Mouse (Mus musculus): ENCODE measurements around the gene Farp1. TPM values are rescaled to one million over a fixed set of nuclear protein-coding genes. Genes with fewer than 3 reads are reported as not detected.

Gene Farp1
- polyA plus RNA-seq, 1 experiment from 2014 or later: 22.5 TPM

GRCm38 (mm10) chr14:121311083-121311482 lies 276.1 kb downstream of the Farp1 start:
- Histone ChIP-seq H3K27ac (no peak overlapping the region), H3K27me3 (no peaks in the 10 kb centered on the region), H3K9ac (replicated peaks) (no peak overlapping the region), H3K4me1 (replicated peaks) (peaks cover 14% of the 10 kb centered on the region), H3K4me3 (replicated peaks) (no peak overlapping the region), H3K36me3 (0 out of 2 replicates have a peak, but pooled peaks cover 4% of the 10 kb centered on the region), H3K4me2 (replicated peaks) (no peak overlapping the region), H3K9me3 (no peaks in the 10 kb centered on the region)
- no peak for ATAC-seq
- WGBS: 94% methylated on average over 2 of the region's 2 CpGs

- ATAC-seq: no peak
- H3K4me3 ChIP-seq (replicated peaks): no peak overlapping the region
- peaks cover 28% of the 10 kb centered on the region for H3K4me1 ChIP-seq (replicated peaks)
- H3K27me3 ChIP-seq: no peaks in the 10 kb centered on the region
- no peaks in the 10 kb centered on the region for H3K36me3 ChIP-seq
- no peaks in the 10 kb centered on the region for H3K9me3 ChIP-seq
- WGBS: 97% methylated on average over 10 of the region's 10 CpGs
- H3K4me2 ChIP-seq (replicated peaks): no peak overlapping the region
- H3K27ac ChIP-seq: no peak overlapping the region
- H3K9ac ChIP-seq (replicated peaks): no peak overlapping the region
Observed at GRCm38 (mm10) chr14:121313283-121313682, 278.3 kb downstream of the Farp1 start.

- H3K4me3 ChIP-seq (replicated peaks): no peak overlapping the region
- WGBS: 76% methylated on average over 3 of the region's 3 CpGs
- H3K9ac ChIP-seq (replicated peaks): no peak overlapping the region
- no peaks in the 10 kb centered on the region for H3K27me3 ChIP-seq
- H3K4me1 ChIP-seq (replicated peaks): peaks cover 28% of the 10 kb centered on the region
- no peak overlapping the region for H3K4me2 ChIP-seq (replicated peaks)
- no peaks in the 10 kb centered on the region for H3K9me3 ChIP-seq
- H3K27ac ChIP-seq: no peak overlapping the region
- no peak for ATAC-seq
- no peaks in the 10 kb centered on the region for H3K36me3 ChIP-seq
Observed at GRCm38 (mm10) chr14:121314934-121315333, 279.9 kb downstream of the Farp1 start.

GRCm38 (mm10) chr14:121316136-121316535 lies 281.1 kb downstream of the Farp1 start:
- no peak for ATAC-seq
- 55% methylated on average over 5 of the region's 5 CpGs for WGBS
- no peak overlapping the region for H3K4me3 ChIP-seq (replicated peaks)
- H3K9ac ChIP-seq (replicated peaks): no peak overlapping the region
- no peak overlapping the region for H3K4me2 ChIP-seq (replicated peaks)
- peaks cover 28% of the 10 kb centered on the region for H3K4me1 ChIP-seq (replicated peaks)
- no peaks in the 10 kb centered on the region for H3K36me3 ChIP-seq
- H3K27ac ChIP-seq: no peak overlapping the region
- no peaks in the 10 kb centered on the region for H3K27me3 ChIP-seq
- H3K9me3 ChIP-seq: 0 out of 2 replicates have a peak, but pooled peaks cover 2% of the 10 kb centered on the region

GRCm38 (mm10) chr14:121316631-121317311 lies 281.8 kb downstream of the Farp1 start:
- no peaks in the 10 kb centered on the region for H3K27me3 ChIP-seq
- H3K4me2 ChIP-seq (replicated peaks): no peak overlapping the region
- no peak overlapping the region for H3K9ac ChIP-seq (replicated peaks)
- no peaks in the 10 kb centered on the region for H3K36me3 ChIP-seq
- H3K4me3 ChIP-seq (replicated peaks): no peak overlapping the region
- H3K4me1 ChIP-seq (replicated peaks): peaks cover 28% of the 10 kb centered on the region
- H3K9me3 ChIP-seq: 0 out of 2 replicates have a peak, but pooled peaks cover 2% of the 10 kb centered on the region
- WGBS: 78% methylated on average over 13 of the region's 13 CpGs
- no peak overlapping the region for H3K27ac ChIP-seq
- ATAC-seq: peak; percentile 25; the same call in 1 of the 2 replicates

GRCm38 (mm10) chr14:121317312-121317671 lies 282.3 kb downstream of the Farp1 start:
- H3K4me1 ChIP-seq (replicated peaks): peaks cover 28% of the 10 kb centered on the region
- ATAC-seq: peak; percentile 18; the same call in 1 of the 2 replicates
- no peak overlapping the region for H3K27ac ChIP-seq
- H3K36me3 ChIP-seq: no peaks in the 10 kb centered on the region
- no peak overlapping the region for H3K4me3 ChIP-seq (replicated peaks)
- WGBS: 82% methylated on average over 3 of the region's 3 CpGs
- no peak overlapping the region for H3K4me2 ChIP-seq (replicated peaks)
- H3K9ac ChIP-seq (replicated peaks): no peak overlapping the region
- H3K27me3 ChIP-seq: no peaks in the 10 kb centered on the region
- 0 out of 2 replicates have a peak, but pooled peaks cover 2% of the 10 kb centered on the region for H3K9me3 ChIP-seq

GRCm38 (mm10) chr14:121318382-121318781 lies 283.4 kb downstream of the Farp1 start:
- Histone ChIP-seq H3K9me3 (0 out of 2 replicates have a peak, but pooled peaks cover 2% of the 10 kb centered on the region), H3K4me1 (replicated peaks) (peaks cover 28% of the 10 kb centered on the region), H3K27ac (no peak overlapping the region), H3K9ac (replicated peaks) (no peak overlapping the region), H3K36me3 (no peaks in the 10 kb centered on the region), H3K27me3 (no peaks in the 10 kb centered on the region), H3K4me3 (replicated peaks) (no peak overlapping the region), H3K4me2 (replicated peaks) (no peak overlapping the region)
- 83% methylated on average over 5 of the region's 5 CpGs for WGBS
- ATAC-seq: no peak

GRCm38 (mm10) chr14:121322150-121322549 lies 287.1 kb downstream of the Farp1 start:
- Histone ChIP-seq H3K36me3 (no peaks in the 10 kb centered on the region), H3K9me3 (0 out of 2 replicates have a peak, but pooled peaks cover 2% of the 10 kb centered on the region), H3K9ac (replicated peaks) (no peak overlapping the region), H3K4me2 (replicated peaks) (no peak overlapping the region), H3K27me3 (no peaks in the 10 kb centered on the region), H3K4me3 (replicated peaks) (no peak overlapping the region), H3K4me1 (replicated peaks) (peaks cover 6% of the 10 kb centered on the region), H3K27ac (no peak overlapping the region)
- ATAC-seq: no peak
- WGBS: 89% methylated on average over 5 of the region's 5 CpGs

GRCm38 (mm10) chr14:121322641-121323040 lies 287.6 kb downstream of the Farp1 start:
- no peak overlapping the region for H3K4me2 ChIP-seq (replicated peaks)
- H3K9me3 ChIP-seq: 0 out of 2 replicates have a peak, but pooled peaks cover 2% of the 10 kb centered on the region
- H3K27me3 ChIP-seq: no peaks in the 10 kb centered on the region
- H3K27ac ChIP-seq: no peak overlapping the region
- 0 out of 2 replicates have a peak, but pooled peaks cover 3% of the 10 kb centered on the region for H3K4me1 ChIP-seq (replicated peaks)
- no peaks in the 10 kb centered on the region for H3K36me3 ChIP-seq
- 87% methylated on average over 7 of the region's 7 CpGs for WGBS
- ATAC-seq: no peak
- H3K4me3 ChIP-seq (replicated peaks): no peak overlapping the region
- no peak overlapping the region for H3K9ac ChIP-seq (replicated peaks)

- WGBS: 94% methylated on average over 17 of the region's 17 CpGs
- H3K36me3 ChIP-seq: no peaks in the 10 kb centered on the region
- no peak overlapping the region for H3K9ac ChIP-seq (replicated peaks)
Observed at GRCm38 (mm10) chr14:121324521-121325330, 289.7 kb downstream of the Farp1 start.

GRCm38 (mm10) chr14:121326432-121326831 lies 291.4 kb downstream of the Farp1 start:
- no peak overlapping the region for H3K9ac ChIP-seq (replicated peaks)
- no peak overlapping the region for H3K4me2 ChIP-seq (replicated peaks)
- no peaks in the 10 kb centered on the region for H3K36me3 ChIP-seq
- 88% methylated on average over 2 of the region's 2 CpGs for WGBS
- no peak for ATAC-seq
- H3K4me1 ChIP-seq (replicated peaks): 0 out of 2 replicates have a peak, but pooled peaks cover 3% of the 10 kb centered on the region
- no peaks in the 10 kb centered on the region for H3K27me3 ChIP-seq
- H3K27ac ChIP-seq: no peak overlapping the region
- H3K4me3 ChIP-seq (replicated peaks): no peak overlapping the region
- no peaks in the 10 kb centered on the region for H3K9me3 ChIP-seq

More at GRCm38 (mm10) chr14:121324521-121325330, 289.7 kb downstream of the Farp1 start:
- Histone ChIP-seq H3K27ac (no peak overlapping the region), H3K27me3 (no peaks in the 10 kb centered on the region), H3K9me3 (0 out of 2 replicates have a peak, but pooled peaks cover 2% of the 10 kb centered on the region), H3K4me1 (replicated peaks) (0 out of 2 replicates have a peak, but pooled peaks cover 3% of the 10 kb centered on the region), H3K4me2 (replicated peaks) (no peak overlapping the region), H3K4me3 (replicated peaks) (no peak overlapping the region)
- ATAC-seq: no peak

GRCm38 (mm10) chr14:121328878-121329277 lies 293.9 kb downstream of the Farp1 start:
- Histone ChIP-seq H3K9ac (replicated peaks) (no peak overlapping the region), H3K4me3 (replicated peaks) (no peak overlapping the region), H3K9me3 (no peaks in the 10 kb centered on the region), H3K36me3 (no peaks in the 10 kb centered on the region), H3K27me3 (no peaks in the 10 kb centered on the region), H3K4me1 (replicated peaks) (0 out of 2 replicates have a peak, but pooled peaks cover 3% of the 10 kb centered on the region), H3K4me2 (replicated peaks) (no peak overlapping the region), H3K27ac (no peak overlapping the region)
- WGBS: 86% methylated on average over 5 of the region's 5 CpGs
- ATAC-seq: no peak

All from midbrain, embryonic 13.5 days (tissue).